Mouse (Mus musculus): ENCODE data around the gene Crybb1. TPM values are rescaled to one million over a fixed set of nuclear protein-coding genes. Genes with fewer than 3 reads are reported as not detected.

The Crybb1 gene
- polyA plus RNA-seq, 1 experiment from 2014 or later, result 0.45 TPM

DNA sequence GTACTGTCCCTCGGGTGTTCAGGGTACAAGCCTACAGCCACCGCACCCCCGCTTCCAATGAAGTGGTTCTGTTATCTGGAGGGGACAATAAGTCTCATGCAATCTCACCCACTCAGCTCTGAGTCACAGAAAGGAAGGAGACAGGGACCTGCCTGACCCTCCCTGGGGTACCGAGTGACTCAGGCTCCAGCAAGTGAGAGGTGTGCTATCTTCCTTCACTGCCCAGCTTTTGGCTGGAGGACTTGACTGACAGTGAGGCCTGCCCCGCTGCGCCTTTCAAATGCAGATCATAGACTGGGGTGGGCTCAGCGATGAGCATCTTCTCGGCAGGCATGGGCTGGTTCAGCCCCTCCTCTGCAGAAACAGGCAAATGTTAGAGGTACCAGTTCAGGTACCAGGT lies 39.5 kb downstream of the Crybb1 start:
- H3K27me3 ChIP-seq (replicated peaks; ENCODE audit: control insufficient read depth, insufficient read depth, low read length), result no peaks in the 10 kb centered on the region
- H3K9ac ChIP-seq (ENCODE audit: low read depth, low read length), result peak overlapping the region; percentile 56
- no peaks in the 10 kb centered on the region for H3K9me3 ChIP-seq (ENCODE audit: control insufficient read depth, low read length)
- H3K4me2 ChIP-seq, result peak overlapping the region; percentile 37; the same call in 1 of the 2 replicates
- peaks cover 69% of the 10 kb centered on the region for H3K4me1 ChIP-seq (replicated peaks; ENCODE audit: control insufficient read depth, insufficient read depth, low read length)
- peak overlapping the region; percentile 81 for H3K27ac ChIP-seq (ENCODE audit: low read depth, low read length)
- DNase-seq (ENCODE audit: low spot score), result no peak
- 31% methylated on average over 8 of the region's 8 CpGs for WGBS
- H3K36me3 ChIP-seq (ENCODE audit: control insufficient read depth, insufficient read depth, low read length), result 0 out of 2 replicates have a peak, but pooled peaks cover 2% of the 10 kb centered on the region
- ATAC-seq (replicated peaks; ENCODE audit: low FRiP score), result peak; percentile 57
- no peak overlapping the region; the same call in 1 of the 2 replicates for H3K4me3 ChIP-seq (ENCODE audit: low read depth, low read length)

DNA sequence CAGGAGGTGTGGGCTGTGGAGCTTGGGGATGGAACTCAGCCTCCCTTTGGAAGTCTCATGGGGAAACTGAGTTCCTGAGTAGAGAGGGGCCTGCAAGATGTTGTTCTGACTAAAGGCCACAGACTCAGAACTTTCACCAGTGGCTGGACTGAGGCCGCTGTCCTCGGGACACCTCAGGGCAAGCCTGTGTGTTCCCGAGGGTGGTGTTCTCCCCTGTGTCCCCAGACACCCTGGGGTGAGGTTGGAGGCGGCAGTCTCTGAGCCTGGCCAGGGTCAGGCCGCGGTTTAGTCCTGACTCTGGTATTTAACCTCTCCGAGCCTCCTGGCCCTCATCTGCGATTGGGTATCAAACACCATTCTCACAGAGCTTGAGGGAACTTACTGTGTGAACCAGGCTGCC lies 39.9 kb downstream of the Crybb1 start:
- WGBS, result 69% methylated on average over 8 of the region's 8 CpGs
- DNase-seq (ENCODE audit: low spot score), result no peak

DNA sequence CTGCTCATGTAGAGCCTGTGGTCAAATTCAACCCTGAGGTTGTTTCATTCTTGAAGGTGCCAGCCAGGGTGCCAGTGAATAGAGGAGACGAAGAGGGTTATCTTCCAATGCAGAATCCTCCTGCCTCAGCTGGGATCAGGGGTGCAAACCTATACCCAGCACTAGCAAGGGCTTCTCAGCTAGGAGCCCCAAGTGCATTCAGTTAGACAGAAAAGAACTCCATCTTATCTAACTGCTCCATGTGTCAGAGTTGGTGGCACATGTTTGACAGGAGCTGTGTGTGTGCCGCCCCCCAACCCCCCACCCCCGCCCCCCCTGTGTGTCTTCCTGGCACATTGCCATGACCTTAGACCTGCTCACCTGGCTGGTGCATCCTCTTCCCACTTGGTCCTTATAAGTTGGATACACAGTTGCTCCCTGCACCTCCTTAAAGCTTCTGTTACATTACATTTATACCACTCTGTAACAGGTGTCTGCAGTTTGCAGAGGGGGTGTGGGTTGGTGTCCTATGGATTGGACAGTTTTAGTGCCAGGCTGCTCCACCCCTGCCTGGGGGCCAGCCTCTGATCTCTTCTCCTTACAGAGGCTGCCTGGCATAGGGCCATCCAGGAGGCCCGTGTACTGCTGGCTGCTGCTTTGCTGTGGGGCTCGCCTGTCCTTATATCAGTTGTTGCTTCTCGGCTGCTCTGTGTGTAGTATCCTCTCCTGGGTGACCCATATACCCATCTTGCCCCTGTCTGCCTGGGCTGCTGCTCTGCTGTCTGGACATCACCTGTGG lies 41.0 kb downstream of the Crybb1 start:
- peak; percentile 78 for ATAC-seq (replicated peaks; ENCODE audit: low FRiP score)

More for the DNA sequence above, 39.9 kb downstream of the Crybb1 start:
- peak overlapping the region; percentile 81 for H3K27ac ChIP-seq (ENCODE audit: low read depth, low read length)
- no peaks in the 10 kb centered on the region for H3K9me3 ChIP-seq (ENCODE audit: control insufficient read depth, low read length)
- H3K4me3 ChIP-seq (ENCODE audit: low read depth, low read length), result no peak overlapping the region; the same call in 1 of the 2 replicates
- peak overlapping the region; percentile 37; the same call in 1 of the 2 replicates for H3K4me2 ChIP-seq
- 0 out of 2 replicates have a peak, but pooled peaks cover 2% of the 10 kb centered on the region for H3K36me3 ChIP-seq (ENCODE audit: control insufficient read depth, insufficient read depth, low read length)
- peaks cover 69% of the 10 kb centered on the region for H3K4me1 ChIP-seq (replicated peaks; ENCODE audit: control insufficient read depth, insufficient read depth, low read length)
- H3K27me3 ChIP-seq (replicated peaks; ENCODE audit: control insufficient read depth, insufficient read depth, low read length), result no peaks in the 10 kb centered on the region
- no peak for ATAC-seq (replicated peaks; ENCODE audit: low FRiP score)
- peak overlapping the region; percentile 56 for H3K9ac ChIP-seq (ENCODE audit: low read depth, low read length)

DNA sequence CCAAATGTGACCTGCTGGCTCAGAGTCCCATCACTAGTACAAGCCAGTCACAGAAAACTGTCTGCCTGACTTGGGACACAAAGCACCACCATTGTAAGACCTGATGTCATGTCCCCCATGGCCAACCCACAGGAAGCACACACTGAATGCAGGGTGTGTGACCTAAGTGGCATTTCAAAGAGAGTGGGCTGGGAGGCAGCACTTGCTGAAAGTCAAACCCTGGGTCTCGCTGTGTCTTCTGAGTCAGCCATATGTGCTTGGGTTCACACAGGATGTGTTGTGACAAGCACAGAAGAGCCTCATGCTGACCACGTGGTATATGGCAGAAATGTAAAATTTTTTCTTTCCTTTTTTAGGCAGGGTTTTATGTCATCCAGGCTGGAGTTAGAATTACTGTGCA lies 41.6 kb downstream of the Crybb1 start:
- no peaks in the 10 kb centered on the region for H3K27me3 ChIP-seq (replicated peaks; ENCODE audit: control insufficient read depth, insufficient read depth, low read length)
- H3K4me1 ChIP-seq (replicated peaks; ENCODE audit: control insufficient read depth, insufficient read depth, low read length), result peaks cover 70% of the 10 kb centered on the region
- H3K4me2 ChIP-seq, result no peak overlapping the region
- DNase-seq (ENCODE audit: low spot score) (no peak), ATAC-seq (replicated peaks; ENCODE audit: low FRiP score) (no peak)
- H3K4me3 ChIP-seq (ENCODE audit: low read depth, low read length), result no peak overlapping the region
- 73% methylated on average over 2 of the region's 2 CpGs for WGBS
- 0 out of 2 replicates have a peak, but pooled peaks cover 2% of the 10 kb centered on the region for H3K36me3 ChIP-seq (ENCODE audit: control insufficient read depth, insufficient read depth, low read length)
- no peaks in the 10 kb centered on the region for H3K9me3 ChIP-seq (ENCODE audit: control insufficient read depth, low read length)
- peak overlapping the region; percentile 81 for H3K27ac ChIP-seq (ENCODE audit: low read depth, low read length)
- H3K9ac ChIP-seq (ENCODE audit: low read depth, low read length), result peak overlapping the region; percentile 36; the same call in 1 of the 2 replicates

More for the DNA sequence above, 41.0 kb downstream of the Crybb1 start:
- peak overlapping the region; percentile 37 for H3K4me2 ChIP-seq
- H3K27ac ChIP-seq (ENCODE audit: low read depth, low read length), result peak overlapping the region; percentile 81
- H3K36me3 ChIP-seq (ENCODE audit: control insufficient read depth, insufficient read depth, low read length), result 0 out of 2 replicates have a peak, but pooled peaks cover 2% of the 10 kb centered on the region
- no peaks in the 10 kb centered on the region for H3K9me3 ChIP-seq (ENCODE audit: control insufficient read depth, low read length)
- H3K9ac ChIP-seq (ENCODE audit: low read depth, low read length), result peak overlapping the region; percentile 38; the same call in 1 of the 2 replicates
- no peaks in the 10 kb centered on the region for H3K27me3 ChIP-seq (replicated peaks; ENCODE audit: control insufficient read depth, insufficient read depth, low read length)
- 49% methylated on average over 6 of the region's 6 CpGs for WGBS
- H3K4me3 ChIP-seq (ENCODE audit: low read depth, low read length), result no peak overlapping the region
- H3K4me1 ChIP-seq (replicated peaks; ENCODE audit: control insufficient read depth, insufficient read depth, low read length), result peaks cover 69% of the 10 kb centered on the region
- no peak for DNase-seq (ENCODE audit: low spot score)

DNA sequence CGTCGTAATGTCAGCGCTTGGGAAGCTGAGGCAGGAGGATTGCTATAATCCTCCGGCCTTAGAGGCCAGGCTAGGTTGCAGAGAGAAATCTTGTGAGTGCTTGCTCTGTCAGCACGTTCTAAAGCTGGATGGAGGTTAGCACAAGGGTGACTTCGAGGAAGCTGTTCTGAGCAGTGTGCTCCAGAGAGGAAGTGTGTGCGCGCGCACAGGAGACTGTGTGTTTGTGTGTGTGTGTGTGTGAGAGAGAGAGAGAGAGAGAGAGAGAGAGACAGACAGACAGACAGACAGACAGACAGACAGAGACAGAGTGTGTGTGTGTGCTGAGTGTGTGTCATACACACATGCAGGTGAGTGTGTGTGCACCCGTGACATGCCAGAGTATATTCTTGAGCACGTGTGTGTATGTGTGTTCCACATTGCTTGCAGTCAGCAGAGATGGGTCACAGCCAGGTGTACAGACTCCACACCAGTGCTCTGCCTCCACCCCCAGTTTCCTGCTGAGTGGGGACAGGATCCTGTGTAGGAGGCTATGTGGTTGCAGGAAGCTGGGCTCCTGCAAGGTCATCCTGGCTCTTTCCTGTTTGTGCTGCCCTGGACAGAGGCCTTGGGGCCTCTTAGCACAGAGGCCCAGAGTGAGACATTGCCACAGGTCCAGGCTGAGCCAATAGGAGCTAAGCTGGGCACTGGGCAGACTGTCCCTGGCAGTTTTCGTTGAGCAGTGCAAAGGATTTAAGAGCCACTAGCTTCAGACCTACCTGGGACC lies 42.8 kb downstream of the Crybb1 start:
- ATAC-seq (replicated peaks; ENCODE audit: low FRiP score), result no peak; the same call in 1 of the 2 replicates
- H3K36me3 ChIP-seq (ENCODE audit: control insufficient read depth, insufficient read depth, low read length), result 0 out of 2 replicates have a peak, but pooled peaks cover 2% of the 10 kb centered on the region
- peaks cover 73% of the 10 kb centered on the region for H3K4me1 ChIP-seq (replicated peaks; ENCODE audit: control insufficient read depth, insufficient read depth, low read length)
- H3K27me3 ChIP-seq (replicated peaks; ENCODE audit: control insufficient read depth, insufficient read depth, low read length), result no peaks in the 10 kb centered on the region
- H3K4me3 ChIP-seq (ENCODE audit: low read depth, low read length), result no peak overlapping the region
- H3K9me3 ChIP-seq (ENCODE audit: control insufficient read depth, low read length), result no peaks in the 10 kb centered on the region
- WGBS, result 65% methylated on average over 12 of the region's 12 CpGs
- no peak for DNase-seq (ENCODE audit: low spot score)
- H3K27ac ChIP-seq (ENCODE audit: low read depth, low read length), result peak overlapping the region; percentile 81
- peak overlapping the region; percentile 26; the same call in 1 of the 2 replicates for H3K9ac ChIP-seq (ENCODE audit: low read depth, low read length)
- H3K4me2 ChIP-seq, result no peak overlapping the region

DNA sequence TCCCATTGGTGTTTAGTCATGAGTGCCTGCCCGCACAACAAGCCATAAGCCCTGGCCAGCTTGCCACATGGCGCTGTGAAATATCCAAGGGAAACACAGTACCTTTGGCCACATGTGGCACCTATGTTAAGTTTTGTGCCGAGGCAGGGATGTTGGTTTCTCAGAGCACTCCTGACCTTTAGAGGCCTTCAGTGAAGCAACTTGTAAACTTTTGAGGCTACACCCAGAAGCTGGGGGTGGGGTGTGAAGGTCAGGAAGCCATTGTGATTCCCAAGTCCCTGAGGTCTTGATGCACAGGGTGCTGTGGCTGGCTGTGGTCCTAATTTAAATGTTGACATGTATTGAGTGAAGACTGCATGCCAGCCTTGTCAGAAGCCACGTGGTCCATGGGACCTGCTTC lies 43.8 kb downstream of the Crybb1 start:
- peaks cover 63% of the 10 kb centered on the region for H3K4me1 ChIP-seq (replicated peaks; ENCODE audit: control insufficient read depth, insufficient read depth, low read length)
- no peak for DNase-seq (ENCODE audit: low spot score)
- WGBS, result 79% methylated on average over 4 of the region's 4 CpGs
- peak overlapping the region; percentile 25; the same call in 1 of the 2 replicates for H3K9ac ChIP-seq (ENCODE audit: low read depth, low read length)
- H3K9me3 ChIP-seq (ENCODE audit: control insufficient read depth, low read length), result no peaks in the 10 kb centered on the region
- no peak overlapping the region for H3K4me3 ChIP-seq (ENCODE audit: low read depth, low read length)
- no peak overlapping the region for H3K4me2 ChIP-seq
- peak overlapping the region; percentile 81; the same call in 1 of the 2 replicates for H3K27ac ChIP-seq (ENCODE audit: low read depth, low read length)
- no peak for ATAC-seq (replicated peaks; ENCODE audit: low FRiP score)
- no peaks in the 10 kb centered on the region for H3K27me3 ChIP-seq (replicated peaks; ENCODE audit: control insufficient read depth, insufficient read depth, low read length)
- 0 out of 2 replicates have a peak, but pooled peaks cover 2% of the 10 kb centered on the region for H3K36me3 ChIP-seq (ENCODE audit: control insufficient read depth, insufficient read depth, low read length)

DNA sequence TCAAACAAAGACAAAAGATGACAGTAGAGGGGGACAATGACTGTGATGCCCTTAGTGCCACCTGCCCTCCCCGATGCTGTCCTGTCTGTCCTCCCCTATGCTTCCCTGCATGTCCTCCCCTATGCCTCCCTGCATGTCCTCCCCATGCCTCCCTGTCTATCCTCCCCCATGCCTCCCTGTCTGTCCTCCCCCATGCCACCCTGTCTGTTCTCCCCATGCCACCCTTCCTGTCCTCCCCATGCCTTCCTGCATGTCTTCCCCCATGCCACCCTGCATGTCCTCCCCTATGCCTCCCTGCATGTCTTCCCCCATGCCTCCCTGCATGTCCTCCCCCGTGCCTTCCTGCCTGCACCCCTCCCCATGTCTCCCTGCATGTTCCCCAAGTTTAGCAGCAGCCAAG lies 44.5 kb downstream of the Crybb1 start:
- Histone ChIP-seq H3K27ac (ENCODE audit: low read depth, low read length) (no peak overlapping the region), H3K4me1 (replicated peaks; ENCODE audit: control insufficient read depth, insufficient read depth, low read length) (peaks cover 56% of the 10 kb centered on the region)
- no peak for ATAC-seq (replicated peaks; ENCODE audit: low FRiP score)

DNA sequence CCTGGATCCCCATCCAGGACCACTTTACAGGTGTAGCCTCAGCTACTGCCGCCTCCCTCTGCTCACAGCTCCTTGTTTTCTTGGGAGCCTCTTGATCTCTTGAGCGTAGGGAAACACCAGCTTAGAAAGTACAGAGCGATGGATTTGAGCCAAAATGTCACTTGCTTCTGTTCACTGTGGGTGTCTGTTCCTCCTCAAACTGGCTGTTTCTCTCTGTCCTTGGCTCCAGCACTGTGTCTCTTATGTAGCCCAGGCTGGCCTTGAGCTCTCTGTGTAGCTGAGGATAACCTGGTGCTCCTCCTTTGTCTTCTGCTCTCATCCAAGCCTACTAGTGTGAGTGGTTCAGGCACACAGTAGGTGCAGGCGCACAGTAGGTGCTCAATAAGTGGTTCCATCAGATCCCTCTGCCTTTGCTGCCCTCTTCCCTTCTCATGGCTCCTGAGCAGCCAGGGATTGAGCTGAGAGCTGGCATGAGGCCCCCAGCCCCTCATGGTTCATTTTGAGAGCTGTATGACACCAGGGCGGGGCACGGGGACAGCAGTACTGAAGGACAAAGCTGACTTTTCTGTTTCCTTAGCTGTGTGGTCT lies 45.2 kb downstream of the Crybb1 start:
- Histone ChIP-seq H3K36me3 (ENCODE audit: control insufficient read depth, insufficient read depth, low read length) (peaks cover 2% of the 10 kb centered on the region; the same call in 1 of the 2 replicates), H3K27ac (ENCODE audit: low read depth, low read length) (no peak overlapping the region)
- ATAC-seq (replicated peaks; ENCODE audit: low FRiP score), result no peak

More for the DNA sequence above, 44.5 kb downstream of the Crybb1 start:
- H3K27me3 ChIP-seq (replicated peaks; ENCODE audit: control insufficient read depth, insufficient read depth, low read length), result no peaks in the 10 kb centered on the region
- H3K9ac ChIP-seq (ENCODE audit: low read depth, low read length), result no peak overlapping the region
- H3K36me3 ChIP-seq (ENCODE audit: control insufficient read depth, insufficient read depth, low read length), result 0 out of 2 replicates have a peak, but pooled peaks cover 2% of the 10 kb centered on the region
- H3K4me3 ChIP-seq (ENCODE audit: low read depth, low read length), result no peak overlapping the region
- DNase-seq (ENCODE audit: low spot score), result no peak
- WGBS, result 83% methylated on average over 2 of the region's 2 CpGs
- H3K4me2 ChIP-seq, result no peak overlapping the region
- no peaks in the 10 kb centered on the region for H3K9me3 ChIP-seq (ENCODE audit: control insufficient read depth, low read length)

More for the DNA sequence above, 45.2 kb downstream of the Crybb1 start:
- 90% methylated on average over 6 of the region's 6 CpGs for WGBS
- no peaks in the 10 kb centered on the region for H3K9me3 ChIP-seq (ENCODE audit: control insufficient read depth, low read length)
- H3K4me3 ChIP-seq (ENCODE audit: low read depth, low read length), result no peak overlapping the region
- no peaks in the 10 kb centered on the region for H3K27me3 ChIP-seq (replicated peaks; ENCODE audit: control insufficient read depth, insufficient read depth, low read length)
- H3K4me1 ChIP-seq (replicated peaks; ENCODE audit: control insufficient read depth, insufficient read depth, low read length), result peaks cover 49% of the 10 kb centered on the region
- H3K9ac ChIP-seq (ENCODE audit: low read depth, low read length), result no peak overlapping the region
- no peak overlapping the region for H3K4me2 ChIP-seq
- no peak for DNase-seq (ENCODE audit: low spot score)

Measured in liver, embryonic 11.5 days (tissue).